Mouse (Mus musculus): ENCODE data around the gene Ptpn22. TPM values are rescaled to one million over a fixed set of nuclear protein-coding genes. Genes with fewer than 3 reads are reported as not detected.
A peak's percentile ranks its signal among the peaks of the same experiment; 100 is the strongest.

Gene Ptpn22
- total RNA-seq, 2 experiments from 2014 or later = 19.7 to 53.4 TPM

DNA sequence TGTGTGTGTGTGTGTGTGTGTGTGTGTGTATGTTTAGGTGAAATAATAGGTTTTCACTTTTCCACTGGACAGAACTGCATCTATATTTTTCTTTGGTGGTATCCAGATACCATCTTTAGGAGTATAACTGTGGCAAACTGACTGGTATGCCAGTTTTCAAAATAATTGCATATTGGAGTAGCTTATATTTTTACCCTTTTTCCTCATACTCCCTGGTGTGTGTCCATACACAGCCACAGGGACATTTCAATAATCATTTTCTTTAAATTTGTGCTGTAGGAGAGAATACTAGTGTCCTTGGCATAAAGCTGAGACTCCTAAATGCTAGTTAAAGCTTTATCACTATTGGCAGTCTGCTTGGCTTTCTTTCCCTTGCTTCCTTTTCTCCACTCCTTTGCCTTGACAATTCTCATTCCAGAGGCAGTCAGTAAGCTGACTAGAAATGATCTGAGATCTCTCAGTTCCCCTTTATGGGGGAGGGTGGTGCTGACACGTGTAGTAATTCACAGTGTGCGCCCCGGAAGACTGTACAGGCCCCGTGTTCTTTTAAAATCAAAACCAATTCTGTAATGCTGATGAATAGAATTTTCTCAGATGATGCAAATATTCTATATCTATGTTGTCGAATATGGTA lies 56.7 kb downstream of the Ptpn22 start:
- no peak for ATAC-seq (replicated peaks; ENCODE audit: low FRiP score, poor library complexity, severe bottlenecking)

DNA sequence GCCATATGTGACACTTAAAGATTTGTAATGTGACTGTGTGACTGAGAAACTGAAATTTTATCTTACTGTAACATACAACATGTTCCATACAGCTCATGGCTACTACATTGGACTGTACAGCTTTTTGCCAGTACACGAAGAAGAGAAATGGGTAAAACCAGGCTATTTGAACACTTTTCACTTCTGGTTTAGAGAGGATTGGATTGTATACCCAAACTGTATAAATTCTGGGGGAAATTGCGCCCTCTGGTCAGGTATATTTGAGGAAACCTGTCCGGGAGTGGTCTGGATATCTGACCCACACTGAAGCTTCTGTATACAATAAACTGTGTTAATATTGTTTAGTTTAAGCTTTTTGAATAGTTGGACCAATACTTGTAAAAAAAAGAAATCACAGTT lies 57.2 kb downstream of the Ptpn22 start:
- ATAC-seq (replicated peaks; ENCODE audit: low FRiP score, poor library complexity, severe bottlenecking) = no peak

GRCm38 (mm10) chr3:103920094-103920493 lies 60.5 kb downstream of the Ptpn22 start:
- ATAC-seq (replicated peaks; ENCODE audit: low FRiP score, poor library complexity, severe bottlenecking) = no peak

DNA sequence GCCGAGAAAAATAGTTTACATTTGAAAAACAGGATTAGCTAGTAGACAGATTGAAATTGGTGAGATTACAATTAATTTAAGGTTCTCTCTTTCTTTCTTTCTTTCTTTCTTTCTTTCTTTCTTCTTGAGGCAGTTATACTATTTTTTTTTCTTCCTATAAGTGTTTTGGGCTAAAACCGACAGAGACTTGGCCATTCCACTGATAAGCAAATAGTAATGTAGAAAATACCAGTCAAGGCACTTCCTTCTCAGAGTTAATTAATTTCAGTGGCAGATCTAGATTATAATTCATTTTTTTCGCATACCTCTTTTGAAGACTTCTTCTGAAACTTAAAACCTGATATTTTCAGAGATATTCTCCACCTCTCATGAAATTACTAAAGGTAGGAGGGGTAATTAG lies 65.7 kb downstream of the Ptpn22 start:
- ATAC-seq (replicated peaks; ENCODE audit: low FRiP score, poor library complexity, severe bottlenecking) = no peak

DNA sequence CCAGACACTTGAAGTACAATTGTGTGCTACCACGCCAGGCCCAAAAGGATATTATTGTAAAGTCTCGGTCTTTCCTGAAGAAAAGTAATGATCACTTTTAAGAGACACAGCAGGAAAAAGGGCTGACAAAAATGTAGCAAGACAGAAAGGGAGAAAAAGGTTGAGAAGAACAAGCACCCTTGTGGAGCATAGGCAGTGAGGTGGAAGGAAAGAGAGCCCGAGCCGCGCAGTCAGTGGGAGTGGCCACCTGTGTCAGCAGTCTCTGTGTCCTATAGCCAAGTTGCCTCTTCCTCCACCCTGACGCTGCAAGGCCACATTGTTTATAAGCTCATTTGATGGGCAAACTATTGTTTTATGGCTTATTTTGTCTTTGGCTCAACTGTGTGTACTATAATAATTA lies 67.9 kb downstream of the Ptpn22 start:
- ATAC-seq (replicated peaks; ENCODE audit: low FRiP score, poor library complexity, severe bottlenecking) = peak; percentile 99

DNA sequence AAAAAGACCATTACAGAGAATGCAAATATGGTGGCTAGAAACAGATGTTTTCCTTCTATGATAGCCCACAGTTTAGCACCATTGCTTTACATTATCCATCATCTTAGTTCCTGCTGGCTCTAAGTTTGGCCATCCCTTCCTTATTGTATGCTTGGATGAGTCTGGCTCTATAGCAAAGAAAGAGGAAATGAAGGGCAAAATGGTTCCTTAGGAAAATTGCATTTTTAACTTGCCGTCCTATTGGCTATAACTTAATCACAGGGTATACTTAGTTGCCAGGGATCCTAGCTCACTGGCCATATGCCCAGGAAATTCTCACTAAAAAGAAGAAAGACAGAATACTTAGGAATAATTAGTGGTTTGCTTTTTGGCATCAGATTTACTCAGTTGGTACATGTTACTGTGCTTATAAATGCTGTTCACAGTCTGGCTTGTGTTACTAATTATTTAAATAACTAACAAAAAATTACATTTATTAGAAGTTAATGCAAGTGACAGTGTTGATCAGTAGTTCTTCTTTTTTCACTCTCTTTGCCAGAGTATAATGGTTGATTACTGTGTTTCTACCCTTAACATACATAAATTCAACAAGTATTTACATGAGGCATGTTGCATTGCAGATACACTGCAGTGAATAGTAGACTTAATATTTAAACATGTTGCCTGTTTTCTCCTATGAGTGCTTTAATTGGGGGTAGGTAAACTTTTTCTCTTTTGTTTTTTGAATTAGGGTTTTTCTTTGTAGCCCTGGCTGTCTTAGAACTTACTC lies 85.4 kb downstream of the Ptpn22 start:
- ATAC-seq (replicated peaks; ENCODE audit: low FRiP score, poor library complexity, severe bottlenecking) = no peak

GRCm38 (mm10) chr3:103948666-103949065 lies 89.1 kb downstream of the Ptpn22 start:
- ATAC-seq (replicated peaks; ENCODE audit: low FRiP score, poor library complexity, severe bottlenecking) = no peak

- ATAC-seq (replicated peaks; ENCODE audit: low FRiP score, poor library complexity, severe bottlenecking) = no peak
Measured at GRCm38 (mm10) chr3:103960622-103961021, 101.0 kb downstream of the Ptpn22 start.

Other genes starting within 250 kb of the Ptpn22 start
- 1.5 and 4.2 TPM in 2 replicates for gene Atg4a-ps, start 213.7 kb upstream of the Ptpn22 start, total RNA-seq (2015; ENCODE audit: low replicate concordance)
- gene Atg4a-ps, start 213.7 kb upstream of the Ptpn22 start, total RNA-seq (2017; ENCODE audit: low replicate concordance) = 6.0 and 12.7 TPM in 2 replicates
- gene Olfml3, start 121.8 kb upstream of the Ptpn22 start, total RNA-seq (2015; ENCODE audit: low replicate concordance) = 1.9 and 4.0 TPM in 2 replicates
- 1.8 and 2.2 TPM in 2 replicates for gene Olfml3, start 121.8 kb upstream of the Ptpn22 start, total RNA-seq (2017; ENCODE audit: low replicate concordance)
- not detected in 2 replicates for gene Gm10964, start 120.4 kb upstream of the Ptpn22 start, total RNA-seq (2015; ENCODE audit: low replicate concordance)
- gene Gm10964, start 120.4 kb upstream of the Ptpn22 start, total RNA-seq (2017; ENCODE audit: low replicate concordance) = not detected in 2 replicates
- 491 and 663 TPM in 2 replicates for gene Hipk1, start 68.2 kb upstream of the Ptpn22 start, total RNA-seq (2015; ENCODE audit: low replicate concordance)
- gene Hipk1, start 68.2 kb upstream of the Ptpn22 start, total RNA-seq (2017; ENCODE audit: low replicate concordance) = 744 and 752 TPM in 2 replicates
- gene Dclre1b, start 50.4 kb upstream of the Ptpn22 start, total RNA-seq (2015; ENCODE audit: low replicate concordance) = 22.5 and 24.5 TPM in 2 replicates
- 14.1 and 19.1 TPM in 2 replicates for gene Dclre1b, start 50.4 kb upstream of the Ptpn22 start, total RNA-seq (2017; ENCODE audit: low replicate concordance)
- 56.9 and 81.1 TPM in 2 replicates for gene Ap4b1, start 50.3 kb upstream of the Ptpn22 start, total RNA-seq (2015; ENCODE audit: low replicate concordance)
- 82.4 and 103 TPM in 2 replicates for gene Ap4b1, start 50.3 kb upstream of the Ptpn22 start, total RNA-seq (2017; ENCODE audit: low replicate concordance)
- gene Gm43064, start 50.2 kb upstream of the Ptpn22 start, total RNA-seq (2015; ENCODE audit: low replicate concordance) = 11.5 and 30.2 TPM in 2 replicates
- gene Gm43064, start 50.2 kb upstream of the Ptpn22 start, total RNA-seq (2017; ENCODE audit: low replicate concordance) = 4.9 and 28.2 TPM in 2 replicates
- gene Bcl2l15, start 27.2 kb upstream of the Ptpn22 start, total RNA-seq (2015; ENCODE audit: low replicate concordance) = 26.8 and 28.8 TPM in 2 replicates
- gene Bcl2l15, start 27.2 kb upstream of the Ptpn22 start, total RNA-seq (2017; ENCODE audit: low replicate concordance) = 38.9 and 50.0 TPM in 2 replicates
- gene Rsbn1, start 54.3 kb downstream of the Ptpn22 start, total RNA-seq (2015; ENCODE audit: low replicate concordance) = 10.9 and 16.3 TPM in 2 replicates
- 13.8 and 15.0 TPM in 2 replicates for gene Rsbn1, start 54.3 kb downstream of the Ptpn22 start, total RNA-seq (2017; ENCODE audit: low replicate concordance)
- gene Phtf1, start 108.3 kb downstream of the Ptpn22 start, total RNA-seq (2015; ENCODE audit: low replicate concordance) = 2.7 and 3.7 TPM in 2 replicates
- gene Phtf1, start 108.3 kb downstream of the Ptpn22 start, total RNA-seq (2017; ENCODE audit: low replicate concordance) = 5.6 and 21.0 TPM in 2 replicates

All from erythroblast, adult 5-6 weeks (primary cell).